Comparison of ENCODE assay signal across 20 mouse cellular contexts in genomic region chr1:128192369-128192768, GRCm38 (mm10).
"Had no signal": no experiment of that assay in that cellular context is flagged by ENCODE, and none has a peak within 500 bp of the region (broad histone marks: within the 10 kb centered on the region; RNA-seq: fewer than 3 reads in every experiment).

No protein-coding gene starts in this region.

- H3K9ac ChIP-seq: kidney, embryonic 15.5 days; liver, embryonic 13.5 days; midbrain, embryonic 13.5 days; neural tube, embryonic 13.5 days had no signal

- H3K4me3 ChIP-seq: kidney, embryonic 15.5 days; left cerebral cortex, adult 2 months; liver, embryonic 13.5 days; megakaryocyte, embryonic 14.5 days; midbrain, embryonic 10.5 days; midbrain, embryonic 13.5 days; myocyte; neural tube, embryonic 13.5 days had no signal

- H3K4me2 ChIP-seq: kidney, embryonic 15.5 days; liver, embryonic 13.5 days; midbrain, embryonic 13.5 days; neural tube, embryonic 13.5 days had no signal

- ATAC-seq: midbrain, embryonic 13.5 days; midbrain, embryonic 16.5 days had no signal

- H3K27ac ChIP-seq: kidney, embryonic 15.5 days; left cerebral cortex, adult 2 months; liver, embryonic 13.5 days; midbrain, embryonic 10.5 days; midbrain, embryonic 13.5 days; neural tube, embryonic 13.5 days had no signal

- H3K4me1 ChIP-seq: kidney, embryonic 15.5 days; liver, embryonic 13.5 days; midbrain, embryonic 10.5 days; midbrain, embryonic 13.5 days; neural tube, embryonic 13.5 days had no signal

- H3K27me3 ChIP-seq: kidney, embryonic 15.5 days; liver, embryonic 13.5 days; megakaryocyte, embryonic 14.5 days; midbrain, embryonic 13.5 days; neural tube, embryonic 13.5 days had no signal

- DNase-seq: kidney, adult 8-10 months; kidney, postnatal 10 days; kidney, postnatal 36 days; liver, embryonic 13.5 days; lung, adult 2 months; lung, postnatal 10 days; lung, postnatal 36 days; retina, postnatal 1 day; right cerebral cortex, postnatal 25 days; spleen, adult 18-20 months; thymus, adult 18-20 months; thymus, postnatal 36 days had no signal

- H3K9me3 ChIP-seq: kidney, embryonic 15.5 days; liver, embryonic 13.5 days; megakaryocyte, embryonic 14.5 days; midbrain, embryonic 10.5 days; midbrain, embryonic 13.5 days; neural tube, embryonic 13.5 days had no signal
